Comparison of ENCODE assay signal across 14 mouse cellular contexts in genomic region chr4:109098861-109099260, GRCm38 (mm10).
"Had no signal": no experiment of that assay in that cellular context is flagged by ENCODE, and none has a peak within 500 bp of the region (broad histone marks: within the 10 kb centered on the region; RNA-seq: fewer than 3 reads in every experiment).

No protein-coding gene starts in this region.

- DNase-seq: kidney, adult 11 months; kidney, adult 9 months; kidney, postnatal 14 days; kidney, postnatal 4 days; left cerebral cortex, postnatal 4 days; lung, adult 2 months; lung, postnatal 14 days; lung, postnatal 4 days; midbrain, embryonic 14.5 days; thymus, adult 18-20 months; thymus, postnatal 4 days had no signal

- H3K4me1 ChIP-seq: limb, embryonic 12.5 days; limb, embryonic 15.5 days had no signal

- H3K4me2 ChIP-seq: limb, embryonic 12.5 days; limb, embryonic 15.5 days; midbrain, embryonic 11.5 days had no signal

- H3K9ac ChIP-seq: limb, embryonic 12.5 days; limb, embryonic 15.5 days had no signal

- H3K4me3 ChIP-seq: limb, embryonic 12.5 days; limb, embryonic 15.5 days had no signal

- H3K27ac ChIP-seq: limb, embryonic 12.5 days; limb, embryonic 15.5 days had no signal

- H3K27me3 ChIP-seq: limb, embryonic 12.5 days; limb, embryonic 15.5 days had no signal

- H3K9me3 ChIP-seq: limb, embryonic 12.5 days; limb, embryonic 15.5 days had no signal
